Mouse (Mus musculus) forebrain, embryonic 16.5 days (tissue): ENCODE measurements around the gene Cap2. TPM values are rescaled to one million over a fixed set of nuclear protein-coding genes. Genes with fewer than 3 reads are reported as not detected.

Source experiments
- ATAC-seq: fragments of 200-750 bp; cut with Nextera tagmentation; 2 replicates; pipeline ENCODE4 v1.8.0; 2017; ENCODE audit warnings: mild to moderate bottlenecking, moderate library complexity
- H3K27ac ChIP-seq: fragments of 300-500 bp; sonication (generic); 2 replicates; pipeline ENCODE4 v1.5.1; 2014; ENCODE audit warnings: low read length, control low read depth
- H3K27me3 ChIP-seq: fragments of 300-500 bp; sonication (generic); replicated peaks from 2 replicates; pipeline ENCODE4 v1.6.1; 2014; ENCODE audit warnings: low read length; ENCODE audit not compliant: control insufficient read depth, insufficient read depth
- H3K36me3 ChIP-seq: fragments of 300-500 bp; sonication (generic); 2 replicates; pipeline ENCODE4 v1.6.1; 2014; ENCODE audit not compliant: control insufficient read depth, insufficient read depth
- H3K4me1 ChIP-seq: fragments of 300-500 bp; sonication (generic); replicated peaks from 2 replicates; pipeline ENCODE4 v1.6.1; 2014; ENCODE audit warnings: low read length; ENCODE audit not compliant: control insufficient read depth, insufficient read depth
- H3K4me2 ChIP-seq: fragments of 300-500 bp; sonication (generic); 2 replicates; pipeline ENCODE4 v1.6.1; 2014; ENCODE audit warnings: mild to moderate bottlenecking, low read length, control low read depth
- H3K4me3 ChIP-seq: fragments of 300-500 bp; sonication (generic); replicated peaks from 2 replicates; pipeline ENCODE4 v1.5.1; 2014; ENCODE audit warnings: mild to moderate bottlenecking, low read length, control low read depth
- H3K9ac ChIP-seq: fragments of 300-500 bp; sonication (generic); replicated peaks from 2 replicates; pipeline ENCODE4 v1.6.1; 2014; ENCODE audit warnings: low read depth, low read length, control low read depth
- H3K9me3 ChIP-seq: fragments of 300-500 bp; sonication (generic); 2 replicates; pipeline ENCODE4 v1.6.1; 2016; ENCODE audit warnings: low read length; ENCODE audit not compliant: control insufficient read depth
- WGBS: fragments of 180-500 bp; shearing (Covaris S2); extraction: QIAGEN DNeasy Blood & Tissue Kit; methylation state at CpG from one replicate; pipeline ENCODE4 v1.1.7; 2014; 5-methylcytosine and 5-hydroxymethylcytosine counted together
- polyA plus RNA-seq: library from polyadenylated mRNA; unstranded; fragments of >200 nt; fragmentation: Nextera tagmentation; extraction: Ambion mirVana; gene quantifications from 2 replicates; pipeline ENCODE4 v1.2.1, GENCODE M21; 2015

Cap2 gene
- polyA plus RNA-seq, 1 experiment from 2014 or later = 15.6 TPM

DNA sequence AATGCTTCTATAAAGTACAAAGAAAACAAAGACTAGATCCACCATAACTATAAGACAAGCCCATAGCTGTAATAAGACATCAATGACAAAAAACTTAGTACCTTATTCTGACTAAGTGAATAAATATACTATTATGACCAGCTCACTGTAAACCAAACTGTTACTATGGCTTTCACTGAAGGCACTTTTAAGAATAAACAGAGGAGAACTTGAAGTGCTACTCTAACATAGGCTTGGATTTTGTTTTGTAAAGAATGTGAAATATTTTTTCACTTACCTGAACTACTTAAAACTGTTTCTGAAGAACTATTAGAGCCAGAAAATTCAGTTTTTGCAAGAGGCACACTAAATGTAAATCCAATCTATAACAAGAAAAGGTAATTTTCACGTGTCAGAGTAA, 197.7 kb downstream of the Cap2 start:
- no peaks in the 10 kb centered on the region for H3K4me1 ChIP-seq
- H3K4me3 ChIP-seq = no peak overlapping the region
- ATAC-seq = no peak
- H3K36me3 ChIP-seq = peaks cover 13% of the 10 kb centered on the region
- WGBS = 92% methylated on average over 1 of the region's 1 CpGs
- no peaks in the 10 kb centered on the region for H3K27me3 ChIP-seq
- no peak overlapping the region for H3K9ac ChIP-seq
- no peak overlapping the region for H3K27ac ChIP-seq
- H3K4me2 ChIP-seq = no peak overlapping the region
- H3K9me3 ChIP-seq = no peaks in the 10 kb centered on the region

Other genes starting within 250 kb of the Cap2 start
- 0.17 TPM in 1 of 2 replicates, not detected in the other for gene Stmnd1, start 228.1 kb upstream of the Cap2 start, polyA plus RNA-seq
- gene Rbm24, start 83.4 kb upstream of the Cap2 start, polyA plus RNA-seq = 8.2 and 8.4 TPM in 2 replicates
- gene Fam8a1, start 167.7 kb downstream of the Cap2 start, polyA plus RNA-seq = 19.0 and 20.1 TPM in 2 replicates
- gene Nup153, start 226.1 kb downstream of the Cap2 start, polyA plus RNA-seq = 21.7 and 25.9 TPM in 2 replicates